Mouse (Mus musculus): Measurements from ENCODE around the gene Specc1l. TPM values are rescaled to one million over a fixed set of nuclear protein-coding genes. Genes with fewer than 3 reads are reported as not detected.

Specc1l gene
- polyA plus RNA-seq, 1 experiment, result 0.20 TPM

- Histone ChIP-seq H3K27me3 (ENCODE audit: control insufficient read depth) (no peaks in the 10 kb centered on the region), H3K4me3 (replicated peaks) (no peak overlapping the region), H3K9me3 (ENCODE audit: control insufficient read depth, low read length) (no peaks in the 10 kb centered on the region), H3K36me3 (ENCODE audit: control insufficient read depth) (no peaks in the 10 kb centered on the region), H3K4me1 (ENCODE audit: control insufficient read depth) (no peaks in the 10 kb centered on the region)
- TF ChIP-seq GATA1 (IDR thresholded peaks at IDR 0.05; ENCODE audit: low read length), result no peak
- TF ChIP-seq TAL1 (IDR thresholded peaks at IDR 0.05; ENCODE audit: low read length), result no peak
These were observed 143.5 kb downstream of the Specc1l start for GRCm38 (mm10) chr10:75355341-75355740.

Other genes with a start within 250 kb of the Specc1l start
- 0.02 and 0.07 TPM in 2 replicates for gene Gnaz, start 244.9 kb upstream of the Specc1l start, polyA plus RNA-seq (2012)
- not detected in 2 replicates for gene Rsph14, start 179.5 kb upstream of the Specc1l start, polyA plus RNA-seq (2012)
- not detected in 2 replicates for gene Rab36, start 175.0 kb upstream of the Specc1l start, polyA plus RNA-seq (2012)
- 0.03 and 0.11 TPM in 2 replicates for gene Bcr, start 151.5 kb upstream of the Specc1l start, polyA plus RNA-seq (2012)
- gene Adora2a, start 104.8 kb downstream of the Specc1l start, polyA plus RNA-seq (2012), result not detected in 2 replicates
- not detected in 2 replicates for gene Upb1, start 189.0 kb downstream of the Specc1l start, polyA plus RNA-seq (2012)

Data from erythroblast, embryonic 14.5 days (primary cell).